Mouse (Mus musculus) lung, postnatal 4 days (tissue): Measurements from ENCODE around the gene Msx1.

Experiments used
- DNase-seq, 2 experiments: peaks; one replicate each; pipeline ENCODE4 v3.0.0; 2021

Msx1 gene

GRCm38 (mm10) chr5:37792154-37792553 is 32.2 kb downstream of the Msx1 start:
- no peak for DNase-seq

- DNase-seq: no peak
These were observed 39.5 kb downstream of the Msx1 start for GRCm38 (mm10) chr5:37784847-37785391.

GRCm38 (mm10) chr5:37783306-37783705 is 41.1 kb downstream of the Msx1 start:
- DNase-seq: no peak

- DNase-seq: no peak
These were observed 48.7 kb downstream of the Msx1 start for GRCm38 (mm10) chr5:37775681-37776080.

- no peak for DNase-seq
These were observed 50.4 kb downstream of the Msx1 start for GRCm38 (mm10) chr5:37774011-37774410.

GRCm38 (mm10) chr5:37770870-37771269 is 53.5 kb downstream of the Msx1 start:
- no peak for DNase-seq
